Mouse (Mus musculus) E14TG2a.4 (cell line): ENCODE data around the gene Hspb6.

Experiments
- CTCF ChIP-seq: conservative IDR thresholded peaks from 2 replicates; pipeline ENCODE4 v1.5.1; 2014; ENCODE audit warnings: low read length
- NANOG ChIP-seq: IDR thresholded peaks from 2 replicates; pipeline ENCODE4 v1.6.1; 2014; ENCODE audit warnings: borderline replicate concordance, low read length, mixed read lengths
- POU5F1 ChIP-seq: IDR thresholded peaks from 2 replicates; pipeline ENCODE4 v1.6.1; 2014; ENCODE audit warnings: low read length, borderline replicate concordance

GRCm38 (mm10) chr7:30508061-30508460 lies 43.9 kb upstream of the Hspb6 start:
- TF ChIP-seq CTCF (no peak), NANOG (no peak), POU5F1 (no peak)
